Mouse (Mus musculus): Measurements from ENCODE around the gene Msmo1.

DNA sequence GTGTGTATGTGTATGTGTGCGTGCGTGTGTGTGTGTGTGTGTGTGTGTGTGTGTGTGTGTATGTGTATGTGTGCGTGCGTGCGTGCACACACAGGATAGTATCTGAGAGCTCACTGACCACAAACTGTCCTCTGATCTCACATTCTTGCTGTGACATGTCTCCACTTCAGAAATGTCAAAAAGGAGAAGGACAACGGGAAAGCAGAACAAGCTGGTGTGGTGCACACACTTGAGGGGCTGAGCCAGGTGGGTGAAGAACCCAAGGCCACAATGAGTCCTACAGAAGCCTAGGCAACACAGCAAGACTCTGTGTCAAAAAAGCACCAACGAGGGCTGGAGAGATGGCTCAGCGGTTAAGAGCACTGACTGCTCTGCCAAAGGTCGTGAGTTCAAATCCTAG is 35.1 kb upstream of the Msmo1 start:
- TF ChIP-seq CTCF (IDR thresholded peaks at IDR 0.05; ENCODE audit: low read depth) (no peak), EP300 (IDR thresholded peaks at IDR 0.05; ENCODE audit: low read depth) (no peak)
